Mouse (Mus musculus): ENCODE results near the gene Fbxo31. TPM values are rescaled to one million over a fixed set of nuclear protein-coding genes. Genes with fewer than 3 reads are reported as not detected.

Gene Fbxo31
- polyA plus RNA-seq, 1 experiment from 2014 or later, result 18.4 TPM

DNA sequence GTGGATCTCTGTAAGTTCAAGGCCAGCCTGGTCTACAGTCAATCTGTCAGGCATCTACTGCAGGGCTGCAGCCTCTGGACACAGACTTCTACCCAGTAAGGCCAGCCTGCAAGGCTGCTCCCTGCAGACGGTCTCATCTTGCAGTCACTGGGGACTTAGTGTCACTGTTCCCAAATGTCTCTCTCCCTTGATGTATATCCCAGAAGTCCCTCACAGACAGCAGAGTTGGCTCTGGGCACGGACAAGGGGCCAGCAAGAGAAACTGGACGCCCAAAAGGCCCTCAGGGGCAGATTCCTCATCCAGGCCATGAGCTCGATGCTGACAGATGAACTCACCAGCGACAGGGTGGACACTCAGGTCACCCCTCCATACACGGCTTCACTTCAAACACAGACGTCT is 6.5 kb downstream of the Fbxo31 start:
- 59% methylated on average over 7 of the region's 7 CpGs for WGBS
- Histone ChIP-seq H3K27me3 (ENCODE audit: insufficient read depth, low read length) (no peaks in the 10 kb centered on the region), H3K4me1 (ENCODE audit: insufficient read depth) (peaks cover 4% of the 10 kb centered on the region), H3K4me2 (no peak overlapping the region), H3K36me3 (ENCODE audit: insufficient read depth) (no peaks in the 10 kb centered on the region), H3K9ac (no peak overlapping the region), H3K4me3 (ENCODE audit: low read depth, low read length) (no peak overlapping the region), H3K9me3 (ENCODE audit: low read depth, low read length) (no peaks in the 10 kb centered on the region), H3K27ac (ENCODE audit: low read depth) (no peak overlapping the region)
- no peak for TF ChIP-seq CTCF (IDR thresholded peaks at IDR 0.05; ENCODE audit: low read depth)
- DNase-seq (no peak), ATAC-seq (ENCODE audit: insufficient read depth) (no peak)

DNA sequence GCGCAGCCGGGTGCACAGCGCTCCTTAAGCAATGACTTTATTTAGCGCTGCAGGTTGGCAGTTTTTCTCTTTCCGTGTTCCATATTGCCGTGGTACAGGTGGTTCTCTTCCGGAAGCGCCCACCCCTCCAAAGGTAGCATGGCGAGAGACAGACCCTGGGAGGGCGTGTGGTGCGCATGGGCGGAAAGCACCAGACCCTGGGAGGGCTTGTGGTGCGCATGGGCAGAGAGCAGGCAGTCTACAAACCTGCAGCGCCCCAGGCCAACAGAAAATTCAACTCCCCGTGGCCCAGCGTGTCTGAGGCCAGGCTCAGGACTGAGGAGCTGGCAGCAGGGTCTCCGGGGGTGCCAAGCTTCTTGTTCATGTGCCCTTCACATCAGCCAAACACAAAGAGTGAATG is 7.8 kb downstream of the Fbxo31 start:
- Histone ChIP-seq H3K4me1 (ENCODE audit: insufficient read depth) (no peaks in the 10 kb centered on the region), H3K36me3 (ENCODE audit: insufficient read depth) (0 out of 2 replicates have a peak, but pooled peaks cover 3% of the 10 kb centered on the region), H3K27ac (ENCODE audit: low read depth) (peak overlapping the region; percentile 24; the same call in 1 of the 2 replicates), H3K4me3 (ENCODE audit: low read depth, low read length) (peak overlapping the region; percentile 19), H3K9me3 (ENCODE audit: low read depth, low read length) (no peaks in the 10 kb centered on the region), H3K4me2 (peak overlapping the region; percentile 51), H3K27me3 (ENCODE audit: insufficient read depth, low read length) (no peaks in the 10 kb centered on the region), H3K9ac (no peak overlapping the region)
- DNase-seq, result no peak
- ATAC-seq (ENCODE audit: insufficient read depth), result no peak
- 54% methylated on average over 17 of the region's 17 CpGs for WGBS
- TF ChIP-seq CTCF (IDR thresholded peaks at IDR 0.05; ENCODE audit: low read depth), result no peak

DNA sequence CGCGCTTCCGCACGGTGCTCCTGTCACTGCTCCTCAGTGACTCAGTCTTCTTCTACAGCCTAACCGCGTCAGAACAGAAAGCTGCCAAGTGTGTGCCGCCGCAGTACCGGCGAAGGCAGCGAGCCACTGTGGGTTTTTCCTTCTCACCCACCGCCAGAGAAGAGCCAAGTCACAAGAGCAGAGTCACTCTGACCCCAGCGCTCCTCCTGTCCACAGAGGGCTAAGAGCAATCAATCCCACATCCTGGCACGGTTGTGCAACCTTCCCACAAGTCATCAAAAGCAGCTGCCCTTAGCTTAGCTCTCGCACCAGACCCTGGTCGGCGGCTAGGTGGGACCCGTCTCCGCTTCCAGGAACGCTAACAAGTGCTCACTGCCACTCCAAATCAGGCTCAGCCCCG is 8.3 kb downstream of the Fbxo31 start:
- peak overlapping the region; percentile 51 for H3K4me2 ChIP-seq
- H3K27me3 ChIP-seq (ENCODE audit: insufficient read depth, low read length), result no peaks in the 10 kb centered on the region
- peak overlapping the region; percentile 24; the same call in 1 of the 2 replicates for H3K27ac ChIP-seq (ENCODE audit: low read depth)
- no peaks in the 10 kb centered on the region for H3K4me1 ChIP-seq (ENCODE audit: insufficient read depth)
- H3K9ac ChIP-seq, result no peak overlapping the region; the same call in 1 of the 2 replicates
- WGBS, result 42% methylated on average over 21 of the region's 21 CpGs
- peak overlapping the region; percentile 19 for H3K4me3 ChIP-seq (ENCODE audit: low read depth, low read length)
- H3K9me3 ChIP-seq (ENCODE audit: low read depth, low read length), result no peaks in the 10 kb centered on the region
- ATAC-seq (ENCODE audit: insufficient read depth), result no peak
- DNase-seq, result peak; percentile 33
- H3K36me3 ChIP-seq (ENCODE audit: insufficient read depth), result 0 out of 2 replicates have a peak, but pooled peaks cover 5% of the 10 kb centered on the region
- TF ChIP-seq CTCF (IDR thresholded peaks at IDR 0.05; ENCODE audit: low read depth), result no peak

DNA sequence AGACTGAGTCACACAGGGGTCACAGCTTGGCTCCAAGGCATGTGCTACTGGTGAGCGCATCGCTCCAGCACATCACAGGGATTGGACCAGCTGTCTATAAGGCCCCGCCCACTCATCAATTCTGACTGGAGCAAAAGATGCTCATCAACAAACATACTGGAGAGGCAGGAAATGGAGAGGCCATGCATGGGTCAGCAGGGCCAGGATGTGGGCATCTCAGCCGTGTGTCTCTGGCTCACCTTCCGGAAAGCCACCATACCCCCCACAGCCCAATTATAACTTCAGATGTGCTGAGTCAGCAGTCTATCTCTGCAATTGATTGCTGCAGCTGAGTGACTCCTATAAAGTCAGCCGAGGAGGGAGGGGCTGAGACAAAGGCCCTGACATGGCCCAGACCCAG is 10.3 kb downstream of the Fbxo31 start:
- H3K4me1 ChIP-seq (ENCODE audit: insufficient read depth), result no peaks in the 10 kb centered on the region
- no peaks in the 10 kb centered on the region for H3K27me3 ChIP-seq (ENCODE audit: insufficient read depth, low read length)
- H3K36me3 ChIP-seq (ENCODE audit: insufficient read depth), result 0 out of 2 replicates have a peak, but pooled peaks cover 5% of the 10 kb centered on the region
- no peaks in the 10 kb centered on the region for H3K9me3 ChIP-seq (ENCODE audit: low read depth, low read length)
- no peak overlapping the region for H3K4me2 ChIP-seq
- DNase-seq (no peak), ATAC-seq (ENCODE audit: insufficient read depth) (no peak)
- H3K27ac ChIP-seq (ENCODE audit: low read depth), result no peak overlapping the region
- no peak for TF ChIP-seq CTCF (IDR thresholded peaks at IDR 0.05; ENCODE audit: low read depth)
- H3K4me3 ChIP-seq (ENCODE audit: low read depth, low read length), result no peak overlapping the region
- 58% methylated on average over 6 of the region's 6 CpGs for WGBS
- no peak overlapping the region for H3K9ac ChIP-seq

DNA sequence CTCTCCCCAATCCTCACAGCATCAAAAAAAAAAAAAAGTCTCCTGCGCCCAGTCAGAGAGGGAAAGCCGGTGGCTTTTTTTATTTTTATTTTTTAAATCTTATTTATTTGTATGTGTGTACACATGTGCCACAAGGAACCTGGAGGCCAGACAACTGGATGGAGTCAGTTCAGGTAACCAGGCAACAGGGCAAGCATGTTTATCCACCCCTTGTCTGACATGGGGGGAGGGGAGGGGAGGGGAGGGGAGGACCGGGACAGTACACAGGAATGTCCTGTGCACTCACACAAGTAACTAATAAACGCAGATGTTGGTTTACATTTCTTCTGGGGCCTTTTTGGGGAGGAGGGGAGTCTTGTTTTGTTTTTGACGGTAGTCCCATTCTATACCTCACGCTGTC is 14.9 kb downstream of the Fbxo31 start:
- Histone ChIP-seq H3K4me2 (no peak overlapping the region), H3K4me1 (ENCODE audit: insufficient read depth) (no peaks in the 10 kb centered on the region), H3K9me3 (ENCODE audit: low read depth, low read length) (no peaks in the 10 kb centered on the region), H3K36me3 (ENCODE audit: insufficient read depth) (peaks cover 20% of the 10 kb centered on the region; the same call in 1 of the 2 replicates), H3K4me3 (ENCODE audit: low read depth, low read length) (no peak overlapping the region), H3K27ac (ENCODE audit: low read depth) (no peak overlapping the region), H3K9ac (no peak overlapping the region), H3K27me3 (ENCODE audit: insufficient read depth, low read length) (no peaks in the 10 kb centered on the region)
- 59% methylated on average over 6 of the region's 6 CpGs for WGBS
- ATAC-seq (ENCODE audit: insufficient read depth) (no peak), DNase-seq (no peak)
- TF ChIP-seq CTCF (IDR thresholded peaks at IDR 0.05; ENCODE audit: low read depth), result no peak

- Histone ChIP-seq H3K36me3 (ENCODE audit: insufficient read depth) (peaks cover 25% of the 10 kb centered on the region; the same call in 1 of the 2 replicates), H3K27me3 (ENCODE audit: insufficient read depth, low read length) (no peaks in the 10 kb centered on the region), H3K9me3 (ENCODE audit: low read depth, low read length) (no peaks in the 10 kb centered on the region), H3K27ac (ENCODE audit: low read depth) (no peak overlapping the region), H3K4me3 (ENCODE audit: low read depth, low read length) (no peak overlapping the region), H3K9ac (no peak overlapping the region; the same call in 1 of the 2 replicates), H3K4me2 (no peak overlapping the region), H3K4me1 (ENCODE audit: insufficient read depth) (no peaks in the 10 kb centered on the region)
- no peak for ATAC-seq (ENCODE audit: insufficient read depth)
- WGBS, result 72% methylated on average over 9 of the region's 9 CpGs
- no peak for DNase-seq
- TF ChIP-seq CTCF (IDR thresholded peaks at IDR 0.05; ENCODE audit: low read depth), result no peak
Observed at GRCm38 (mm10) chr8:121562941-121563351, 15.7 kb downstream of the Fbxo31 start.

GRCm38 (mm10) chr8:121561636-121562345 is 16.8 kb downstream of the Fbxo31 start:
- no peak overlapping the region for H3K9ac ChIP-seq
- H3K4me2 ChIP-seq, result no peak overlapping the region
- no peak overlapping the region for H3K4me3 ChIP-seq (ENCODE audit: low read depth, low read length)
- WGBS, result 70% methylated on average over 16 of the region's 16 CpGs
- H3K36me3 ChIP-seq (ENCODE audit: insufficient read depth), result peaks cover 25% of the 10 kb centered on the region; the same call in 1 of the 2 replicates
- ATAC-seq (ENCODE audit: insufficient read depth) (no peak), DNase-seq (peak; percentile 35)
- no peak for TF ChIP-seq CTCF (IDR thresholded peaks at IDR 0.05; ENCODE audit: low read depth)
- no peak overlapping the region for H3K27ac ChIP-seq (ENCODE audit: low read depth)
- H3K27me3 ChIP-seq (ENCODE audit: insufficient read depth, low read length), result no peaks in the 10 kb centered on the region
- no peaks in the 10 kb centered on the region for H3K4me1 ChIP-seq (ENCODE audit: insufficient read depth)
- H3K9me3 ChIP-seq (ENCODE audit: low read depth, low read length), result no peaks in the 10 kb centered on the region
